Mouse (Mus musculus): Measurements from ENCODE around the gene Msh6. TPM values are rescaled to one million over a fixed set of nuclear protein-coding genes. Genes with fewer than 3 reads are reported as not detected.
"Not testable (repeated sequence)": the region's sequence is repeated elsewhere in the genome, so short reads cannot be mapped to it uniquely, and the experiment has no call there.

Gene Msh6
- polyA plus RNA-seq, 2 experiments = 11.1 to 23.9 TPM

- Histone ChIP-seq H3K4me2 (ENCODE audit: low read depth) (no peak overlapping the region), H3K4me1 (replicated peaks; ENCODE audit: control insufficient read depth in 2 of 2, insufficient read depth in 2 of 2, low read length in 1 of 2) (no peaks in the 10 kb centered on the region), H3K36me3 (replicated peaks; ENCODE audit: control insufficient read depth, insufficient read depth, low read depth) (no peaks in the 10 kb centered on the region), H3K27ac (no peak overlapping the region), H3K27me3 (ENCODE audit: control insufficient read depth, insufficient read depth, low read length) (no peaks in the 10 kb centered on the region), H3K4me3 (ENCODE audit: insufficient read depth in 1 of 2, low read depth in 2 of 2, low read length in 2 of 2) (no peak overlapping the region), H3K9me3 (ENCODE audit: control insufficient read depth, low read length) (no peaks in the 10 kb centered on the region), H3K9ac (replicated peaks) (no peak overlapping the region)
- DNase-seq (ENCODE audit: low read depth in 3 of 3, low spot score in 3 of 3) (no peak), ATAC-seq (ENCODE audit: insufficient read depth) (no peak)
- WGBS (ENCODE audit: insufficient replicate concordance) = 69% methylated on average over 12 of the region's 12 CpGs
- TF ChIP-seq CTCF (IDR thresholded peaks at IDR 0.05; ENCODE audit: low read depth) (no peak), EP300 (IDR thresholded peaks at IDR 0.05; ENCODE audit: low read depth) (no peak)
Measured at GRCm38 (mm10) chr17:87957096-87957840, 17.6 kb upstream of the Msh6 start.

- no peak overlapping the region for H3K4me3 ChIP-seq (ENCODE audit: insufficient read depth in 1 of 2, low read depth in 2 of 2, low read length in 2 of 2)
- H3K27me3 ChIP-seq (ENCODE audit: control insufficient read depth, insufficient read depth, low read length) = no peaks in the 10 kb centered on the region
- ATAC-seq (ENCODE audit: insufficient read depth) = no peak
- no peak overlapping the region for H3K4me2 ChIP-seq (ENCODE audit: low read depth)
- no peaks in the 10 kb centered on the region for H3K36me3 ChIP-seq (replicated peaks; ENCODE audit: control insufficient read depth, insufficient read depth, low read depth)
- peak; percentile 42 for TF ChIP-seq CTCF (IDR thresholded peaks at IDR 0.05; ENCODE audit: low read depth)
- TF ChIP-seq EP300 (IDR thresholded peaks at IDR 0.05; ENCODE audit: low read depth) = no peak
- DNase-seq (ENCODE audit: low read depth in 3 of 3, low spot score in 3 of 3) = no peak
- no peaks in the 10 kb centered on the region for H3K9me3 ChIP-seq (ENCODE audit: control insufficient read depth, low read length)
- WGBS (ENCODE audit: insufficient replicate concordance) = 49% methylated on average over 8 of the region's 8 CpGs
- no peaks in the 10 kb centered on the region for H3K4me1 ChIP-seq (replicated peaks; ENCODE audit: control insufficient read depth in 2 of 2, insufficient read depth in 2 of 2, low read length in 1 of 2)
- H3K9ac ChIP-seq (replicated peaks) = no peak overlapping the region
- no peak overlapping the region for H3K27ac ChIP-seq
Measured at GRCm38 (mm10) chr17:87958283-87958682, 16.6 kb upstream of the Msh6 start.

- WGBS (ENCODE audit: insufficient replicate concordance) = 82% methylated on average over 11 of the region's 11 CpGs
Measured at GRCm38 (mm10) chr17:87959406-87959805, 15.5 kb upstream of the Msh6 start.

GRCm38 (mm10) chr17:87959931-87960330 is 14.9 kb upstream of the Msh6 start:
- 67% methylated on average over 5 of the region's 5 CpGs for WGBS (ENCODE audit: insufficient replicate concordance)
- not testable (repeated sequence) for H3K9ac ChIP-seq (replicated peaks); ATAC-seq (ENCODE audit: insufficient read depth); H3K4me1 ChIP-seq (replicated peaks; ENCODE audit: control insufficient read depth in 2 of 2, insufficient read depth in 2 of 2, low read length in 1 of 2); H3K27me3 ChIP-seq (ENCODE audit: control insufficient read depth, insufficient read depth, low read length); H3K27ac ChIP-seq; H3K9me3 ChIP-seq (ENCODE audit: control insufficient read depth, low read length); H3K4me3 ChIP-seq (ENCODE audit: insufficient read depth in 1 of 2, low read depth in 2 of 2, low read length in 2 of 2); H3K4me2 ChIP-seq (ENCODE audit: low read depth); H3K36me3 ChIP-seq (replicated peaks; ENCODE audit: control insufficient read depth, insufficient read depth, low read depth); DNase-seq (ENCODE audit: low read depth in 3 of 3, low spot score in 3 of 3)

More at GRCm38 (mm10) chr17:87959406-87959805, 15.5 kb upstream of the Msh6 start:
- H3K9me3 ChIP-seq (ENCODE audit: control insufficient read depth, low read length); ATAC-seq (ENCODE audit: insufficient read depth); DNase-seq (ENCODE audit: low read depth in 3 of 3, low spot score in 3 of 3); H3K27me3 ChIP-seq (ENCODE audit: control insufficient read depth, insufficient read depth, low read length); H3K27ac ChIP-seq; H3K4me2 ChIP-seq (ENCODE audit: low read depth); H3K4me3 ChIP-seq (ENCODE audit: insufficient read depth in 1 of 2, low read depth in 2 of 2, low read length in 2 of 2); H3K9ac ChIP-seq (replicated peaks); H3K36me3 ChIP-seq (replicated peaks; ENCODE audit: control insufficient read depth, insufficient read depth, low read depth); H3K4me1 ChIP-seq (replicated peaks; ENCODE audit: control insufficient read depth in 2 of 2, insufficient read depth in 2 of 2, low read length in 1 of 2): not testable (repeated sequence)

- Histone ChIP-seq H3K36me3 (replicated peaks; ENCODE audit: control insufficient read depth, insufficient read depth, low read depth) (no peaks in the 10 kb centered on the region), H3K27me3 (ENCODE audit: control insufficient read depth, insufficient read depth, low read length) (no peaks in the 10 kb centered on the region), H3K4me2 (ENCODE audit: low read depth) (no peak overlapping the region), H3K4me3 (ENCODE audit: insufficient read depth in 1 of 2, low read depth in 2 of 2, low read length in 2 of 2) (no peak overlapping the region), H3K4me1 (replicated peaks; ENCODE audit: control insufficient read depth in 2 of 2, insufficient read depth in 2 of 2, low read length in 1 of 2) (no peaks in the 10 kb centered on the region), H3K27ac (no peak overlapping the region), H3K9ac (replicated peaks) (no peak overlapping the region), H3K9me3 (ENCODE audit: control insufficient read depth, low read length) (no peaks in the 10 kb centered on the region; the same call in 1 of the 2 replicates)
- TF ChIP-seq EP300 (IDR thresholded peaks at IDR 0.05; ENCODE audit: low read depth) (no peak), CTCF (IDR thresholded peaks at IDR 0.05; ENCODE audit: low read depth) (no peak)
- no peak for ATAC-seq (ENCODE audit: insufficient read depth)
- 74% methylated on average over 13 of the region's 14 CpGs for WGBS (ENCODE audit: insufficient replicate concordance)
- no peak for DNase-seq (ENCODE audit: low read depth in 3 of 3, low spot score in 3 of 3)
Measured at GRCm38 (mm10) chr17:87963081-87964075, 11.5 kb upstream of the Msh6 start.
